Mouse (Mus musculus): ENCODE results near the gene Gm20388.
"Not testable (repeated sequence)": the region's sequence is repeated elsewhere in the genome, so short reads cannot be mapped to it uniquely, and the experiment has no call there.

The Gm20388 gene

GRCm38 (mm10) chr8:123042974-123043625 is 3132.5 kb downstream of the Gm20388 start:
- DNase-seq (ENCODE audit: inconsistent ontology term), result no peak

GRCm38 (mm10) chr8:123043941-123044340 is 3133.3 kb downstream of the Gm20388 start:
- no peak for DNase-seq (ENCODE audit: inconsistent ontology term)

- not testable (repeated sequence) for DNase-seq (ENCODE audit: inconsistent ontology term)
Observed at GRCm38 (mm10) chr8:123044743-123045425, 3134.2 kb downstream of the Gm20388 start.

GRCm38 (mm10) chr8:123046706-123047105 is 3136.1 kb downstream of the Gm20388 start:
- no peak for DNase-seq (ENCODE audit: inconsistent ontology term)

- DNase-seq (ENCODE audit: inconsistent ontology term), result no peak
Observed at GRCm38 (mm10) chr8:123047827-123048226, 3137.2 kb downstream of the Gm20388 start.

GRCm38 (mm10) chr8:123048402-123048801 is 3137.8 kb downstream of the Gm20388 start:
- peak; percentile 93 for DNase-seq (ENCODE audit: inconsistent ontology term)

- DNase-seq (ENCODE audit: inconsistent ontology term), result no peak
Observed at GRCm38 (mm10) chr8:123051458-123051857, 3140.8 kb downstream of the Gm20388 start.

GRCm38 (mm10) chr8:123062721-123063120 is 3152.1 kb downstream of the Gm20388 start, which contains the start of gene Spg7:
Gene Spg7 (plus strand): TSS chr8:123062942.
- no peak for DNase-seq (ENCODE audit: inconsistent ontology term)

- DNase-seq (ENCODE audit: inconsistent ontology term), result no peak
Observed at GRCm38 (mm10) chr8:123064072-123064471, 3153.4 kb downstream of the Gm20388 start.

- DNase-seq (ENCODE audit: inconsistent ontology term), result peak; percentile 52
Observed at GRCm38 (mm10) chr8:123064809-123065213, 3154.2 kb downstream of the Gm20388 start.

GRCm38 (mm10) chr8:123065214-123066100 is 3154.8 kb downstream of the Gm20388 start:
- DNase-seq (ENCODE audit: inconsistent ontology term), result peak; percentile 98

- DNase-seq (ENCODE audit: inconsistent ontology term), result no peak
Observed at GRCm38 (mm10) chr8:123066101-123066683, 3155.6 kb downstream of the Gm20388 start.

GRCm38 (mm10) chr8:123071176-123071575 is 3160.5 kb downstream of the Gm20388 start:
- peak; percentile 27 for DNase-seq (ENCODE audit: inconsistent ontology term)

GRCm38 (mm10) chr8:123077213-123077612 is 3166.6 kb downstream of the Gm20388 start:
- DNase-seq (ENCODE audit: inconsistent ontology term), result no peak

- DNase-seq (ENCODE audit: inconsistent ontology term), result no peak
Observed at GRCm38 (mm10) chr8:123082993-123083392, 3172.4 kb downstream of the Gm20388 start.

- DNase-seq (ENCODE audit: inconsistent ontology term), result no peak
Observed at GRCm38 (mm10) chr8:123083610-123084009, 3173.0 kb downstream of the Gm20388 start.

GRCm38 (mm10) chr8:123087289-123087688 is 3176.6 kb downstream of the Gm20388 start:
- no peak for DNase-seq (ENCODE audit: inconsistent ontology term)

GRCm38 (mm10) chr8:123097216-123097615 is 3186.6 kb downstream of the Gm20388 start:
- no peak for DNase-seq (ENCODE audit: inconsistent ontology term)

- DNase-seq (ENCODE audit: inconsistent ontology term), result peak; percentile 64
Observed at GRCm38 (mm10) chr8:123097786-123098584, 3187.3 kb downstream of the Gm20388 start.

- peak; percentile 82 for DNase-seq (ENCODE audit: inconsistent ontology term)
Observed at GRCm38 (mm10) chr8:123100288-123100687, 3189.6 kb downstream of the Gm20388 start.

GRCm38 (mm10) chr8:123101244-123101643 is 3190.6 kb downstream of the Gm20388 start:
- DNase-seq (ENCODE audit: inconsistent ontology term), result no peak

Measured in Muller cell, postnatal 12 days (primary cell).